Comparison of ENCODE assay signal across 8 mouse cellular contexts in genomic region chr5:111408470-111409105, GRCm38 (mm10). TPM values are rescaled to one million over a fixed set of nuclear protein-coding genes. Genes with fewer than 3 reads are reported as not detected.
A peak's percentile ranks its signal among the peaks of the same experiment; 100 is the strongest.
DNase-seq lines count a peak whose midpoint lies in the region; ATAC-seq and TF ChIP-seq lines count a peak whose summit lies in the region.

No protein-coding gene starts in this region.

- TF ChIP-seq CTCF in lung, postnatal 0 days (IDR thresholded peaks at IDR 0.05), result no peak

- no peak overlapping the region for H3K9ac ChIP-seq in lung, postnatal 0 days (replicated peaks; ENCODE audit: low read depth)

- H3K4me3 ChIP-seq in forebrain, embryonic 10.5 days, result no peak overlapping the region
- no peak overlapping the region for H3K4me3 ChIP-seq in lung, postnatal 0 days (ENCODE audit: low read depth, low read length)

- H3K27me3 ChIP-seq in forebrain, embryonic 10.5 days (ENCODE audit: poor library complexity, severe bottlenecking), result peaks cover 52% of the 10 kb centered on the region
- H3K27me3 ChIP-seq in lung, postnatal 0 days (replicated peaks; ENCODE audit: insufficient read depth, low read length), result no peaks in the 10 kb centered on the region

- peaks cover 33% of the 10 kb centered on the region for H3K4me1 ChIP-seq in forebrain, embryonic 10.5 days
- peaks cover 10% of the 10 kb centered on the region; the same call in 1 of the 2 replicates for H3K4me1 ChIP-seq in lung, postnatal 0 days (ENCODE audit: insufficient read depth, low read depth, low read length)

- TF ChIP-seq EP300 in lung, postnatal 0 days (IDR thresholded peaks at IDR 0.05), result no peak

- ATAC-seq in lung, postnatal 0 days, result peak; percentile 85

- 21% methylated on average over 14 of the region's 14 CpGs for WGBS in forebrain, embryonic 10.5 days
- WGBS in lung, postnatal 0 days, result 26% methylated on average over 14 of the region's 14 CpGs

- H3K9me3 ChIP-seq in forebrain, embryonic 10.5 days, result no peaks in the 10 kb centered on the region
- H3K9me3 ChIP-seq in lung, postnatal 0 days (ENCODE audit: low read length), result no peaks in the 10 kb centered on the region

- H3K4me2 ChIP-seq in lung, postnatal 0 days (replicated peaks; ENCODE audit: low read depth, low read length), result no peak overlapping the region

- H3K27ac ChIP-seq in forebrain, embryonic 10.5 days, result peak overlapping the region; percentile 68
- H3K27ac ChIP-seq in lung, postnatal 0 days (ENCODE audit: low read length), result peak overlapping the region; percentile 49; the same call in 1 of the 2 replicates

- intact Hi-C loops in heart, postnatal 25 days (cut with DNase I), result no loop called here

- H3K36me3 ChIP-seq in forebrain, embryonic 10.5 days (replicated peaks), result no peaks in the 10 kb centered on the region
- no peaks in the 10 kb centered on the region for H3K36me3 ChIP-seq in lung, postnatal 0 days (ENCODE audit: insufficient read depth, low read length)

- DNase-seq in MN1 (ENCODE audit: low spot score), result peak; percentile 47
- DNase-seq in forebrain, embryonic 10.5 days (ENCODE audit: extremely low spot score, low spot score), result no peak
- DNase-seq in heart, postnatal 25 days (ENCODE audit: low spot score), result peak; percentile 61
- DNase-seq in lung, postnatal 0 days (ENCODE audit: low spot score), result peak; percentile 78
- no peak for DNase-seq in cerebellum, postnatal 14 days
- no peak for DNase-seq in right cerebral cortex, postnatal 4 days
- no peak for DNase-seq in urinary bladder, postnatal 4 days (ENCODE audit: low spot score in 2 of 2)
- no peak for DNase-seq in cerebellum, postnatal 4 days (ENCODE audit: low spot score in 2 of 2)

RNA-seq across cellular contexts. Expression of gene Mn1, which starts 8.6 kb away (rescaled TPM):
- 36.5 and 40.0 TPM in 2 replicates for polyA plus RNA-seq in forebrain, embryonic 10.5 days (2016; fragmentation: Nextera tagmentation; extraction: Ambion mirVana)
- 10 to 100 TPM; 16.7 to 20.5 TPM for total RNA-seq in heart, postnatal 25 days (2021)
- polyA plus RNA-seq in lung, postnatal 0 days (2015; fragmentation: Nextera tagmentation; extraction: Ambion mirVana), result 6.0 and 6.6 TPM in 2 replicates

Comparison
In these comparisons a context has a peak if more than half of its experiments do, and no peak if none do; other contexts are left out.
1. DNase-seq: peak in MN1 (single experiment), heart, postnatal 25 days (single experiment) and lung, postnatal 0 days (single experiment); none in forebrain, embryonic 10.5 days (single experiment), cerebellum, postnatal 14 days (0 of 2), right cerebral cortex, postnatal 4 days (single experiment), urinary bladder, postnatal 4 days (0 of 2) and cerebellum, postnatal 4 days (0 of 2).